Mouse (Mus musculus) erythroblast, adult 5-6 weeks (primary cell): ENCODE results near the gene Mical3. TPM values are rescaled to one million over a fixed set of nuclear protein-coding genes. Genes with fewer than 3 reads are reported as not detected.
A peak's percentile ranks its signal among the peaks of the same experiment; 100 is the strongest.

ENCODE experiments used
- ATAC-seq: replicated peaks from 2 replicates; pipeline ENCODE4 v1.8.0; 2016; ENCODE audit warnings: moderate number of reproducible peaks, mild to moderate bottlenecking, moderate TSS enrichment, inconsistent platforms; ENCODE audit not compliant: poor library complexity, low FRiP score, severe bottlenecking
- total RNA-seq, 2 experiments: library from RNA; stranded (forward) in 1 of 2; stranded (reverse) in 1 of 2; fragments of 150-400 nt in 1 of 2; fragments of 200-764, 138-1000 nt in 1 of 2; gene quantifications; 2 replicates each; pipeline versions ENCODE4 v1.2.3 to v1.2.4; 2015 to 2017; ENCODE audit warnings: low replicate concordance in 2 of 2

Mical3 gene
- total RNA-seq, 2 experiments from 2014 or later: 99.0 to 133 TPM

- no peak for ATAC-seq
Observed at GRCm38 (mm10) chr6:121116434-121116833, 14.4 kb downstream of the Mical3 start.

GRCm38 (mm10) chr6:121111448-121112055 is 19.2 kb downstream of the Mical3 start:
- peak; percentile 70 for ATAC-seq

- peak; percentile 85 for ATAC-seq
Observed at GRCm38 (mm10) chr6:121109998-121110603, 20.7 kb downstream of the Mical3 start.

- ATAC-seq: peak; percentile 17
Observed at GRCm38 (mm10) chr6:121109181-121109981, 21.4 kb downstream of the Mical3 start.

GRCm38 (mm10) chr6:121108075-121108474 is 22.7 kb downstream of the Mical3 start:
- ATAC-seq: no peak

- ATAC-seq: no peak
Observed at GRCm38 (mm10) chr6:121106711-121107405, 23.9 kb downstream of the Mical3 start.

- ATAC-seq: no peak
Observed at GRCm38 (mm10) chr6:121105726-121106125, 25.1 kb downstream of the Mical3 start.

GRCm38 (mm10) chr6:121103406-121104171 is 27.2 kb downstream of the Mical3 start:
- ATAC-seq: no peak

GRCm38 (mm10) chr6:121102941-121103340 is 27.9 kb downstream of the Mical3 start:
- no peak for ATAC-seq

GRCm38 (mm10) chr6:121102084-121102483 is 28.7 kb downstream of the Mical3 start:
- ATAC-seq: no peak

GRCm38 (mm10) chr6:121101201-121101600 is 29.6 kb downstream of the Mical3 start:
- peak; percentile 80 for ATAC-seq

GRCm38 (mm10) chr6:121099831-121100230 is 31.0 kb downstream of the Mical3 start:
- ATAC-seq: no peak

GRCm38 (mm10) chr6:121099228-121099608 is 31.6 kb downstream of the Mical3 start:
- no peak for ATAC-seq

GRCm38 (mm10) chr6:121098511-121099227 is 32.1 kb downstream of the Mical3 start:
- ATAC-seq: no peak

GRCm38 (mm10) chr6:121098109-121098508 is 32.7 kb downstream of the Mical3 start:
- ATAC-seq: no peak

- no peak for ATAC-seq
Observed at GRCm38 (mm10) chr6:121096862-121097261, 33.9 kb downstream of the Mical3 start.

- ATAC-seq: no peak
Observed at GRCm38 (mm10) chr6:121096390-121096789, 34.4 kb downstream of the Mical3 start.

GRCm38 (mm10) chr6:121093662-121094408 is 37.0 kb downstream of the Mical3 start:
- peak; percentile 91 for ATAC-seq
